Mouse (Mus musculus) small intestine, adult 2 months (tissue): ENCODE data around the gene Nkx2-3.

Experiments
- CTCF ChIP-seq: fragments of 200-500 bp; IDR thresholded peaks from 2 replicates; pipeline ENCODE4 v1.5.1; 2012; ENCODE audit warnings: low read depth, mild to moderate bottlenecking, control low read depth, inconsistent platforms, low read length, moderate library complexity, mixed read lengths; ENCODE audit not compliant: insufficient replicate concordance, insufficient read length; ENCODE audit errors: extremely low read depth
- POLR2A ChIP-seq: fragments of 200-500 bp; IDR thresholded peaks from 2 replicates; pipeline ENCODE4 v1.6.1; 2012; ENCODE audit warnings: low read depth, mild to moderate bottlenecking, control low read depth, inconsistent platforms, low read length, moderate library complexity

DNA sequence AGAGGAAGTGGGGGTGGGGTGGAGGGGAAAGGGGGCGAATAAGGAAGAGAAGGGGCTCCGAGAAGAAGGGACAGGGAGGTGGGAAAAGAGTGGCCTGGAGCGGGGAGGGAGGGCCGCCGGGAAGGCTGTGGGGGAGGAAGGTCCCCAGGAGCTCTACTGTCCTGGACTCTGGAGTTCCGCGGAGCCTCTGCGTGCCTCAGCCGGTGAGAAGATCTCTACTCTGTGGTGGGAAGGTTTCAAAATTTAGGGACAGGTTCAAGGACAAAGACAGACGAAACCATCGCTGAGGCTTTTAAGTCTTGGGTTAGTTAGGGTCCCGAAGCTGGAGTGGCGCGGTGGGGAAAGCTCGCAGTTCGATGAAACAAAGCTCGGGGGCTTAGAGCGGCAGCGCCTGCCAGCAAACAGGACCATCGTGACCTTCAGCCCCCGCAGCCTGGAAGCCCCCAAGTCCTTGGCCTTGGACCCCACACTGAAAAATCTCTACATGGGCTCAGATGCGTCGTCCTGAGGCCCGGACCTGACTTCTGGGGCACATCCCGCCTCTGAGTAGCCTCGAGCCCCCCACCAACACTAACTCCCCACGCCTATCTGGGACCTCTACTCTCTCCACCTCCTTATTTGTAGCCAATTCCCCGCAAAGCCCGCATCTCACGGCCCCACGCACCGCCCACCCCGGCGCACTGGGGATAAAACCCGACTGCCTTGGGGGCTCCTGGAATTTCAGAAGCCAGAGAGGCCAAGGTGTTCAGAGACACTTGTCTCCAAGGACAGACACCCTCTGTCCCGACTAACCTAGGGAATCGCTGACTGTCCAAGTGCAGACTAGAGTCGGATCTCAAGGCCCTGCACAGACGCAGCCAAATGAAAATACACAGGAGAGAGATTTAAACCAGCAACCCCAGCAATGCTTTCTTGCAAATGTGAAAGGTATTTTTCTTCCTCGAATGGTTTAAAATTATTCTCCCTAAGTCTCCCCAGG is 5.3 kb upstream of the Nkx2-3 start:
- TF ChIP-seq CTCF, result 0 out of 2 replicates have a peak, but pooled peaks have one; percentile 3
- TF ChIP-seq POLR2A, result no peak
